Mouse (Mus musculus) cerebellum, postnatal 10 days (tissue): ENCODE data around the gene Gm11027.
"Not testable (repeated sequence)": the region's sequence is repeated elsewhere in the genome, so short reads cannot be mapped to it uniquely, and the experiment has no call there.

Source experiments
- DNase-seq, 2 experiments: peaks; one replicate each; pipeline ENCODE4 v3.0.0; 2021; ENCODE audit warnings: mixed read lengths in 2 of 2

The Gm11027 gene

DNA sequence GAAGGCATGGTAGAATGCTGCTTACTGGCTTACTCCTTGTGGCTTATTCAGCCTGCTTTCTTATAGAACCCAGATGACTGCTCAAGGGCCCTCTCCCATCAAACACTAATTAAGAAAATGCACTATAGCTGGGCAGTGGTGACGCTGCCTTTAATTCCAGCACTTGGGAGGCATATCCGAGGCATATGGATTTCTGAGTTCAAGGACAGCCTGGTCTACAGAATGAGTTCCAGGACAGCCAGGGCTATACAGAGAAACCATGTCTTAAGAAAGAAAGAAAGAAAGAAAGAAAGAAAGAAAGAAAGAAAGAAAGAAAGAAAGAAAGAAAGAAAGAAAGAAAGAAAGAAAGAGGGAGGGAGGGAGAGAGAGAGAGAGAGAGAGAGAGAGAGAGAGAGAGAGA is at the start of gene Gm11027:
Gene Gm11027, plus strand, starts transcription at position 301 of the 400 bp plus-strand sequence.
- not testable (repeated sequence) for DNase-seq

DNA sequence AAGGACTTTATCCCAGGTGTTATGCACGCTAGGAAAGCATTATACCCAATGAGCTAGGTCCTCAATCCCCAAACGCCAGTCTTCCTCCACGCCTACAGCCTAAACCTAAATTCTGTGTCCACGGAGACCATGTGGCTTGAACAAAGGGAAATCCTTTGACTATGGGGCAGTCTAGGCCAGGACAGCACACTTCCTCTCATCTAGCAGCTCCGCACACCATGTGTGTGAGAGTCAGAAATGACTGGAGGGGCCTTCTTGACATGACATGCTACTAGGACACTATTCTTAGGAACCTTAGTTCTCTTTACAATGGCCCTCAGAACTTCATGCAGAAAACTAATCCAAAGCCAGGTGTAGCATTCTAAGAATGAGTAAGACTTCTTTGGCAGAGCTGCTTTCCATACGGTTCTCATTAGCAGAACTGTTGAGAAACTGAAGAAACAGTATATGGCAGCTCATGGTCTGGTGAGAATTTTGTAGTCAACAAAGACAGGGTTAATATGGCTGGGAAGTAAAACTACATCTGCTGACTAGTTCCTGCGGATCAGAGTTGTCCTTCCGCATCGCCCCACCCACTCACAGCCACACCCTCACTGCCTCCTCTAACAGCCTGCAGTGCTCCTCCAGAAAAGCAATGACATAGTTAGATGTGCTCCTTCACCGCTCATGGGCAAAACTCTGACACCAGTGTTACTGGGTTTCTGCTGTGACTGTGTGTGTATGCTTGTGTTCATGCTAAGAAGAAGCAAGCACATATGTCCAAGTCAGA is 48.7 kb upstream of the Gm11027 start:
- DNase-seq: no peak

DNA sequence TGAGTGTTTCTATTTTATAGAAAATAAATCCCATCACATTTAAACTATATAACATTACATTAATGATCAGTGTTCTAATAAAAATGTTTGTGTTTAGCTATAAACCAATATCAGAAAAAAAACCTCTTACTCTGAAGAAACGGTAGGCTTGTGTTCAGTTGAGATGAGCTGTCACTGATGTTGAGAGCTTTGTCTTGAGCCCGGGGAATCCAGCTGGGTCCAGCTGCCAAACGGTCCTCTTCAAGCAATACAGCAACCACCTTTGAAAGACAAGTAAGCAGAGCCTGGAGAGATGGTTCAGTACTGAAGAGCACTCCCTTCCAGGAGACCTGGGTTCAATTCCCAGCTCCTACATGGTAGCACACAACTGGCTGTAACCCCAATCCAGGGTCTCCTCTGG is 45.7 kb upstream of the Gm11027 start:
- no peak for DNase-seq

DNA sequence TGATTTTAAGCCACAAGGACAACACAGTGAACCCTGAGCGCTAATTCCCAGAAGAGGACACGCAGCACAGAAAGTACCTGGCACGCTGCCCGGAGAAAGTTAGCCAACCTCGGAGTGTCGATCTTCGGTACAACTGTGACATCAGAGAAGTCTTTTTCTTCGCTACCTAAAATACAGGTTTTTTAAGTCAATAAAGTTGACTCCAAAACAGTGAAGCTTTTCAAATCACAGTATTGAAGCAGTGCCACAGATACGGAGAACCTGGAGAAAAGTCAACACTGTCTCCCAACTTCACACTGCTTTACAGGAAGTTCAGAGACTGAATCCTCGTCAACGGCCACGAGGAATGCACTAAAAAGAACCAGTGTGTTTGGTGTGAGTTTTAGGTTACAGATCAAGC is 43.6 kb upstream of the Gm11027 start:
- DNase-seq: peak; percentile 48 to 60

DNA sequence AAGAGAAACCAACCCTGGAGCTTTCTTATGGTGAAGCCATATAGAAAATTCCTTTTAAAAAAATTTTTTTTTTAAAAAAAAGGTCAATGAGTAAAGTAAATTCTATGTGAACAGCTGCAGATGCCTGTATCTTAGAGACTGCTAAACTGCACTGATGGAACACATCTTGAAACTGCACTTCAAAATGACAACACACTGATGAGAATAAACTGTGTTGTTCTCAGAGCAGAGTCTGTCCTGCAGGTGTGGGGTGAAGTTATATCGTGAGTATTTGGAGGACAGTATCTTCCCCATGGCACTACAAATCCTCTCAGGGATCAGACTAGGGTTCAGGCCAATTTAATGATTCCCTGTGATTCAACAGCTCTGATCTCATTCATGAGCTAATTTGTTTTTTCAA is 43.1 kb upstream of the Gm11027 start:
- no peak for DNase-seq

DNA sequence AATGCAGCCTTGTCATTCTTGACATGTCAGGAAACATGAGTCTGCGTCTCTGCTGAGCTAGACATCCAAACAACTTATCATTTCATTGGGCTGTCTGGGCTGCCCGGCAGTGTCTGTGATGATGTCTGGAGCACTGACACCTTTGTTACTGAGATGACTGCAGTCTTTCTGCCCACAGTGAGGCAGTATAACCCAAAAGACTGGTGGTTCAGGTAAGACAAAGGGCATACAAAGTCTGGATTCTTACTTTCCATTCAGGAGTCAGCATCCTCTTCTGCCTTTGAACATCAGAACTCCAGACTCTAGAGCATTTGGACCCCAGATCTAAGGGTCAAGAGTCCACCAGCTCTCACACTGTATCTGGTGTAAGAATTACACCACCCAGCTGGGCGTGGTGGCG is 39.8 kb upstream of the Gm11027 start:
- no peak for DNase-seq

DNA sequence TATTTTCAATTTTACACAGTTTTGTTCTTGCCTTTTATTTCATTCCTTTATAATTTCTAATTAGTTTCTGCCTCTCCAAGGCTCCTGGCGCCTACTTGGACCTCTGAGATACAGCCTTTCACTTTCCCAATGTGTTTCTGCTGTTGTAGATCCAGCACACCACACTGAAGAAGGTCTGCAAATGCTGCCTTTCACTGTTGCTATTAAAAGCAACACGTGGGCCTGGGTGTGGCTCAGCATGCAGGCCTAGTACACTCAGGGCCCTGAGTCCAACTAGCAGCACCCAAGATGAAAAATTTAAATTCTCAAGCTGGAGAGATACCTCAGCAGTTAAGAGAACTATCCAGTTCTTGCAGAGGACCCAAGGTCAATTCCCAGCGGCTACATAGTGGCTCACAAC is 38.5 kb upstream of the Gm11027 start:
- no peak for DNase-seq

DNA sequence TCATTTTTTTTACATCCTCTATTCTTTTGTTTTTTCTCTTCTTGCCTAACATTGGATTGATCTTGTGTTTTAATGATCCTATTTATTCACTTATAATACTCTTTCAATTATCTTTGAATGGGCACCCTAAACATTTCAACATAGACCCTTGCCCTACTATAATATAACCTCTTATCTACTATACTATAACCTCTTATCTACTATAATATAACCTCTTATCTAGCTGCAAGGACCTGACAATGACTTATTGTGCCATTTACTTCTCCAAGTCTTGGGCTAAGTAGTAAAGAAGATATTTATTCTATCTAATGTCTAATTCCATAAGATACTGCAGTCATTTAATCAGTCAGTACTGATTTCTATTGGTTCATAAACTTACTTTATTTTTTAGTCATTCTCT is 36.8 kb upstream of the Gm11027 start:
- DNase-seq: no peak

DNA sequence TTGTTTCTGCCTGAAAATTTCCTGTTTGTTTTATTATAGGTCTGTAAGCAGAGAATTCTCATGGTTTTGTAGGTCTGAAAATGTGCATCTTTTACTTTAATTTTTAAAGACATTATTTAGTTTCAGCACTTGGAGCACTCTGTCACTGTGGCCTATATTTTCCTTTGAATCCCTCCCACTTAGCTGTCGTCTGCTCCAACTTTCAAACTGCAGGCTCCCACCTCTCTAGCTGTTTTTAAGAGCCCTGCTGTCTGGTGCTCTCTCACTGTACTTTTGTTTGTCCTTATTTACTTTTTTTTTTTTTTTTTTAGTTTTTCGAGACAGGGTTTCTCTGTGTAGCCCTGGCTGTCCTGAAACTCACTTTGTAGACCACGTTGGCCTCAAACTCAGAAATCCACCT is 36.4 kb upstream of the Gm11027 start:
- DNase-seq: no peak

DNA sequence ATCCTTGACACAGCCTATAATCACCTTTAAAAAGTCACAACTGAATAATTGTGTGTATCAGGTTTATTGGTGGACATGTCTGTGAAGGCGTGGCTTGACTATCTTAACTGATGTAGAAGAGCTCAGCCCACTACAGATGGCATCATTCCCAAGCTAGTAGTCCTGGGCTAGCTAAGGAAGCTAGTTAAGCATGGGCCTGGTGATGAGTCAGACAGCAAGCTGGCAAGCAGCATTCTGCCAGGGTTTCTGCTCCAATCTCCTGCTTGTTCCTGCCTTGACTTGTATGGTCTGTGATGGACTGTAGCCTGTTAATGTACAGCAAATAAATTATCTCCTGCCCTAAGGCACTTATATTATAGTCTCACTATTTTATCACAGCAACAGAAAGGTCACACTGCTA is 30.6 kb upstream of the Gm11027 start:
- DNase-seq: no peak

DNA sequence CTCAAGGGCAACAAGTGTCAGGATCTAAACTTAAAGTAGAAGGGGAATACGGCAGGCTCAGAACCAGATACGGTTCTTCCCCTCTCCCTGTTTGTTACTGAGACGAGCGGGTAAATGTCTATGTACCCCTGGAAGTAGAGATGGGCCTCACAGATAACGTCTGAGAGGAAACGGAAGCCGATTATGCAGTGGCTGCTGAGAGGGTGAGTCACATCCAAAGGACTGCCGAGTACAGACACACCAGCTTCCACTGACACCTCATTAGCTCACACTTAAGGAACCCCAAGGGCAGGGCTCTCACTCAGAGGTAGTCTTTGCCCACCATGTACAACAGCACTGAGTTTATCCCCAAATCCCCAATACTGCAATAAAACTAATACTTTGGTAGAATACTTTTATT is 20.5 kb upstream of the Gm11027 start:
- DNase-seq: no peak

DNA sequence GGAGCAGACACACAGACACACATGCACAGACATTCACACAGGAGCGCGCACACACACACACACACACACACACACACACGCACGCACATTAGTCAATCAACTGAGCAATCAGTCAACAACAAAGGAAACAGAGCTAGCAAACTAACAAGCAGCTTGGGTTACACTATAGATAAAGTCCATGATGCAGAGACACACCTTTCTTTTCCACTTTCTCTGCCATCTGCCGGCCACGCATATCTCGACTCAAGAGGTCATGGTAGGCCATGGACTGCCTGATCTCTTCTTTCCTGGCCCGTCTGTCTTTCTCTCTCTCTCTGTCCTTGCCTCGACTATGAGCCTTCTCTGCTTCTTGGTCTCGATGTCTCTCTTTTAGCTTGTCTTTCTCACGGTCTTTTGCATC is 19.6 kb upstream of the Gm11027 start:
- DNase-seq: no peak

DNA sequence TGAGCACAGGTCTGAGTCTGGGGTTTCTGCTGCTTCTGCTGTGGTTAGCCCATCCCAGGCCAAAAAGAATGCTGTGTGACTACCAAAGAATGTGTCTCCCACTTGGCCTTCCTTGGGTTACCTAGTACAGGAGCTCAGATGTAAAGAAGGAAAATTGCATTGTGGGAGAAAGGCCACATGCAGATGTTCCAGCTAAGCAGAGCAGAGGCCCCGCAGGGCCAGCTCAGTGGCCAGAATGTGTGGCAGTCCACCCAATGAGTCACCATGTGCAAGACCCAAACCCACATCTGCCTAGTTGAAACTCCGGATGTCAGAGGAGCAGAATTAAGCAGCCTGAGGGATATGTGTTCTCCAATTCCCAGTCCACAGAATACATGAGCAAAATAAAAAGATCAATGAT is 16.9 kb upstream of the Gm11027 start:
- DNase-seq: no peak

DNA sequence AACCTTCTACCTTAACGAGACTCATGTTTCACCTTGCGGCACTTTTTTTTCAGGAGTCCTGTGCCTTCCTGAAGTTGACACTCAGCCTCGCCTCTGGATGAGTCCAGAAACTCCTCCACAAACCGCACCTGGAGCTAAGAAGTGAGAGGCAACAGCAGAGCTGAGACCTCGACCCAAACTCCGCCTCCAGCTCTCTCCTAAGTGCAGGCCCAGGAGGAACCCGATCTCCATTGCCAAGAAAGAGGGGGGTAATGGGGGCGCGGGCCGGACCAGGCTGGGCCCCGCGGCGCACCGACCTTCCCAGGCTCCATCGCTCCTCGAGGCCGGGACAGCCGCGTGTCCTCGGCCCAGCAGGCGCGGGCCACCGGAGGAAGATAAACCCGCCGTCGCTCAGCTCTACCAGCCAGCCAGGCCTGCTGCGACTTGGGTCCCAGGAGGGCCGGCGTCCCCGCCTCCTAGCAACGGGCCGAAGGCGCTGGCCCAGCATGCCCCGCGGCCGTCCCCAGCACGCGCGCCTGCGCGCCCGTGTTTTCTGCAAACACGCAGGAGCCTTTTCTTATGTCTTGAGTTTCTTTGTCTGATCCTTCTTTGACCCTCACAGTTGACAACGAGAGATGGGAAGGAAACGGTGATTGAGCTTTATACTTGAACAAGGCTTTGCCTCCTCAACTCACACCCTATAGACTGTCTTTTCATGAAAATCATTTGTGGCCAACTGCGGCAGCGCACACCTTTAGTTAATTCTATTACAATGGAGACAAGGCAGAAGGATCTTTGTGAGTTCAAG is 12.4 kb upstream of the Gm11027 start, which contains the start of gene Wdr60:
Gene Wdr60, minus strand, starts transcription at position 468 of the 787 bp plus-strand sequence.
- peak; percentile 90 to 95 for DNase-seq

DNA sequence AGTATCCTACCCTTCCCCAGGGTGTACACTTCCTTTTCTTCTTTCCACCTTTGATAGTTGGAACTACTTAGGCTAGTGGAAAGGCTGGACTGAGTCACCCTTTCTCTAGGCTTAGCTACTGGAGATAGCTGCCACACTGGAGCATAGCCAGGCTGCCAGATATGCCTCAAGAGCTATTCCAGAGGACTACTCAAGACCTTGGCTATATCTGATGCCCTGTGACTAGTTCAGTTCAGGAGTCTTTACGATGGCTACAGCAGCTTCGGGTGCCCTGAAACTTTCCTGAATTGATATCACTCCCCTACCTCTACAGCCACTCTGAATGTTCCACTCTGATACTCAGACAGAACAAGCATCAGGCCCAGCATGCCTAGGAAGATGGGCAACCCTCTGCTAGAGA is 10.4 kb upstream of the Gm11027 start:
- no peak for DNase-seq

DNA sequence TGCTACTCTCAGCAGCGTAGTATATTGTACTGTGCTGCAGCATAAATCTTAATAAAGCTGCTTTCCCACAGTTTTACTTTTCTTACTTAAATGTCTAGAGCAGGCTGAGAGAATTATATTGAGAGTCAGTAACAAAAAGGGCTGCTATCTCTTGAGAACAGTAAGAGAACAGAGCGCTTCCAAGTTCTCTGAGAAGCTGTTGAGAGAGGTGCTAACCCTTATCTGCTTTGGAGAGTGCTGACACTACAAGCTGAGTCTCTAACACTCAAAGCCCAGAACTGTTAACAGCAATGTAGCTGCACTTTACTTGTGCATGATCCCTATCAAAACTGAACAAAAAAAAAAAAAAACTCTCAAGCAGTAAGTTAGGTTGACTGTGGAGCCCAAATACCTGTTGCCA is 9.9 kb upstream of the Gm11027 start:
- DNase-seq: no peak

DNA sequence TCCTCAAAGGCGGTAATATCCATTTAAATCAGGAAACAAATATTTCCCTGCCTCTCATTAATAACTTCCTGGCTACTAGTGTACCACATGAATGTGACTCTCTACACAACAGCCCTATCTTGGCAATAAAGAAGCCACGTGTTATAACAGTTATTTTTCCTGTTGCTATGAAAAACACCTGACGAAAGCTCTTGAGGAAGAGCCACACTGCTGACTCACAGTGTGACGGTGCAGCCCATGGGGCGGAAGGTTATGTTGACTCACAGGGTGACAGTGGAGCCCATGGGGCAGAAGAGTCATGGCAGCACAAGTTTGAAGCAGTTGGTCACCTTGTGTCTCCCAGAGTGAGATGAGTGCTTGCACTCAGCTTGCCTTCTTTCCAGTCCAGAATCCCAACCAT is 5.7 kb upstream of the Gm11027 start:
- DNase-seq: no peak

DNA sequence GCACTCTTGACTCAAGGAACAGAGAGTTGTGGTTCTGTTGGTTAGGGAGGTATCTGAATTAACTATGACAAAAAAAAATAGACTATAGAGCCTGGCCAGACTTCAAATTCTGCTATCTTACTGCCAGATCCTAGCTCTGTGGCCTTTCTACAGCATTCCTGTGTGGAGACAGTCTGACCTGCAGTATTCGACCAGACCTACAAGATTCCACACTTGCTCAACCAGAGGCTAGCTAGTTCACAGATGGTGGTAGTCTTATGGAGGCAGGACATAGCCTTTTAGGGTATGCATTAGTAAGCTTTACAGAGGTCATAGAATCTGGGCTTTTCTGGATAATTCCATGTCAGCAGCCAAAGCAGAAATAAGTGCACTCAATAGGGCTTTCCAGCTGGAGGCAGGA is 4.6 kb upstream of the Gm11027 start:
- no peak for DNase-seq

DNA sequence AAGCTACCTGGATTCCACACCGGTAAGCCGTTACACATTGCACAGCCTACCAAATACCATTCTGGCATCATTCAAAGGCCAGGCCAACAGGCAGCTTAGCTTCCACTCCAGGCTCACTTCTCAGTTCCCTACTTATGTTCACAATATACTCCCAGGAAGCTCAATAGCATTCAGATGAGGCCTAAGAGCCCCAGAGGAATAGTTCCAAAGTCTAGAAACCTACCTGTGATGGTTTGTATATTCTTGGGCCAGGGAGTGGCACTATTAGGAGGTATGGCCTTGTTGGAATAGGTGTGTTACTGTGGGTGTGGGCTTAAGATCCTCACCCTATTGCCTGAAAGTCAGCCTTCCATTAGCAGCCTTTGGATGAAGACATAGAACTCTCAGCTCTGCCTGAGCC is 4.1 kb upstream of the Gm11027 start:
- no peak for DNase-seq

DNA sequence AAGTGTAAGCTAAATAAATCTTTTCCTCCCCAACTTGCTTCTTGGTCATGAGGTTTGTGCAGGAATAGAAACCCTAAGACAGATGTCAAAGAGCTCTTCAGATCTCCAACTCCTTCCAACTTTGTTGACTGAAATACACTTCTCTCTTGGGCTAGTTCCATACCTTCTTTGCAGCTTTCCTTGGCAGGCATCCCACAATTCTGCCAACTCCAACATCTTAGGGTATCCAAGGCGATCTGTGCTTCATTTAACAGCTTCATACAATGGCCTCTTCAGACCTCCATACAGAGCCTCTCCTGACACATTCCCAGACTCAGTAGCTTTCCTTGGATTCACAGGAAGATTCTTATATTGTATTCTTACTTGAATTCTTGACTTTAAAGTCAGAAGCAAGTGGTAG is 1.5 kb upstream of the Gm11027 start:
- DNase-seq: no peak

DNA sequence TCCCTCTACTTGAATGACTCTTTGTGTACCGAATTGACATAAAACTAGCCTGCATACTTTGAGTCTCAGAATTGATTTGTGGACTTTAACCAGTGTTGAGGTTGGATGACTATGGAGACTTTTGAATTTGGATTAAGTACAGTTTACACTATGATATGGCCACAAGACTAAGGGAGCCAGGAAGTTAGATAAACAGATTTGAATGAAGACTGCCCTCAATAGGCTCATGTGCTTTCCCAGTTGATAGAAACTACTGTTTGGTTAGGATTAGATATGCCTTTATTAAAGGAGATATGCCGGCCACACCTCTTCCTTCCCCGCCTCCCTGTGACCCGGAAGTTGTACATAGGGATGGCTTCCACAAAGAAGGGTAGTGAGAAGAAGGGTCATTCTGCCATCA is 445 bp downstream of the Gm11027 start:
- no peak for DNase-seq

DNA sequence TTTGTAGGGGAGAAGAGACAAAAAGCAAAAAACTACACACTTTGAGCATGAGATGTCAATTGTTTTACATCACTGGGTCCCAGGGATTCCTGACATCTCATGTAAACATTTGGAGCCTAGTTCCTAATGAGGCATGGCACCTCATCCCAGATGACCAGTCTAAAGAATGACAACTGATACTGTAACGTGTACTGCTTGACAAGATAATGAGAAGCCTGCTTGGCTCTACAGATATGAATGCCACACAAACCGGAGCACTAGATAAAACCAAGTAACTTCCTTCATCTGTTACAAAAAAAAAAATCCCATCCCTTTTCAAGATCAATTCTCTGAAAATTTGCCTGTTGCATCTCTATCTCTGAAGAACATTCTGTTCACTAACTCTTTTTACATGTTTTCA is 1.8 kb downstream of the Gm11027 start:
- no peak for DNase-seq

DNA sequence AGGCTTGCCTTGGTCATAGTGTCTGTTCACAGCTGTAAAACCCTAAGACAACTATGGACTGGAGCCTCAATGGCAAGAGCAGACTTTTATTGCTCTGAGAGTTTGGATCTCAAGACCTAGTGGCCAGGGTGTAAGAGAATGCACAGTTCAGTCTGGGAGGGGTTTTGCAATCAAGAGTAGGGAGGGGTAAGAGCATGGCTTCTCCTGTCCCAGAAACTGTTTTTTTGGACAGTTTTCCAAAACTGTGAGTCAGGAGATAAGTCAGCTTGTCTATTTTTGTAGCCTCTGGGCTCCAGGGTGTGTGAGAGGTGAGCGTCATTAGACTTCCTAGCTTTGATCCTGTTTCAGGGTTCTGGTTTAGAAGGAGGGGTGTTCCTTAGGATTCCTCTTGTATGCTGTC is 3.4 kb downstream of the Gm11027 start:
- no peak for DNase-seq

DNA sequence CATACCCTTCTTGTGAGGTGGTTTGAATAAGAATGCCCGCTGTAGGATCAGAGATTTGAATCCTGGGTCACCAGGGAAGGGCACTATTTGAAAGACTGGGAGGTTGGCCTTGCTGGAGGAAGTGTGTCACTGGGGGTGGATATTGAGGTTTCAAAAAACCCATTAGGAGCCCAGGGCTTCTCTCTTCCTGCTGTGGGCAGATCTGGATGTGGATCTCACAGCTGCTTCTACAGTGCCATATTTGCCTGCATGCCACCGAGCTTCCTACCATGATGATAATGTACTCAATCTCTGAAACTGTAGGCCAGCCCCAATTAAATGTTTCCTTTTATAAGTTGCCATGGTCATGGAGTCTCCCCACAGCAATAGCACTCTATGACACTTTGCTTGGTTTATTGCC is 4.0 kb downstream of the Gm11027 start:
- DNase-seq: no peak
